Mouse (Mus musculus) cerebellum, adult 11 months (tissue): ENCODE data around the gene Epb41l2.

Experiments used
- DNase-seq: peaks from one replicate; pipeline ENCODE4 v3.0.0; 2022

Gene Epb41l2

GRCm38 (mm10) chr10:25359208-25359958, at the start of gene Epb41l2:
Epb41l2 (plus strand) TSS chr10:25359798.
- DNase-seq, result peak; percentile 46

- no peak for DNase-seq
Measured at GRCm38 (mm10) chr10:25309996-25310395, 49.6 kb upstream of the Epb41l2 start.

GRCm38 (mm10) chr10:25310736-25311135, 48.9 kb upstream of the Epb41l2 start:
- DNase-seq, result no peak

- DNase-seq, result no peak
Measured at GRCm38 (mm10) chr10:25311554-25312212, 47.9 kb upstream of the Epb41l2 start.

- DNase-seq, result no peak
Measured at GRCm38 (mm10) chr10:25313856-25314584, 45.6 kb upstream of the Epb41l2 start.

GRCm38 (mm10) chr10:25317665-25318064, 41.9 kb upstream of the Epb41l2 start:
- DNase-seq, result no peak

GRCm38 (mm10) chr10:25318405-25318804, 41.2 kb upstream of the Epb41l2 start:
- DNase-seq, result no peak

- no peak for DNase-seq
Measured at GRCm38 (mm10) chr10:25319531-25319930, 40.1 kb upstream of the Epb41l2 start.

GRCm38 (mm10) chr10:25321198-25321597, 38.4 kb upstream of the Epb41l2 start:
- no peak for DNase-seq

- no peak for DNase-seq
Measured at GRCm38 (mm10) chr10:25325690-25326089, 33.9 kb upstream of the Epb41l2 start.

GRCm38 (mm10) chr10:25327511-25327910, 32.1 kb upstream of the Epb41l2 start:
- DNase-seq, result no peak

GRCm38 (mm10) chr10:25330094-25330493, 29.5 kb upstream of the Epb41l2 start:
- no peak for DNase-seq

- DNase-seq, result no peak
Measured at GRCm38 (mm10) chr10:25331321-25332049, 28.1 kb upstream of the Epb41l2 start.

GRCm38 (mm10) chr10:25333390-25334079, 26.1 kb upstream of the Epb41l2 start:
- DNase-seq, result no peak

GRCm38 (mm10) chr10:25340675-25341074, 18.9 kb upstream of the Epb41l2 start:
- no peak for DNase-seq

GRCm38 (mm10) chr10:25342801-25343200, 16.8 kb upstream of the Epb41l2 start:
- no peak for DNase-seq

GRCm38 (mm10) chr10:25353941-25354340, 5.7 kb upstream of the Epb41l2 start:
- no peak for DNase-seq

- DNase-seq, result no peak
Measured at GRCm38 (mm10) chr10:25354390-25354789, 5.2 kb upstream of the Epb41l2 start.

GRCm38 (mm10) chr10:25359959-25360811, 587 bp downstream of the Epb41l2 start:
- no peak for DNase-seq

- no peak for DNase-seq
Measured at GRCm38 (mm10) chr10:25362235-25362634, 2.6 kb downstream of the Epb41l2 start.

GRCm38 (mm10) chr10:25365158-25365557, 5.6 kb downstream of the Epb41l2 start:
- DNase-seq, result no peak
